Mouse (Mus musculus) lung, postnatal 14 days (tissue): ENCODE results near the gene Ubfd1.

Experiments
- DNase-seq: peaks from one replicate; pipeline ENCODE4 v3.0.0; 2021

The Ubfd1 gene

GRCm38 (mm10) chr7:122066945-122067516 lies at the start of gene Ubfd1, which contains the start of gene Ears2:
Ubfd1 (plus strand) TSS chr7:122067175.
Ears2 (minus strand) TSS chr7:122067263.
- DNase-seq: peak; percentile 95

- peak; percentile 6 for DNase-seq
These were observed 48.7 kb upstream of the Ubfd1 start for GRCm38 (mm10) chr7:122018247-122018646.

- no peak for DNase-seq
These were observed 48.0 kb upstream of the Ubfd1 start for GRCm38 (mm10) chr7:122018978-122019377.

DNA sequence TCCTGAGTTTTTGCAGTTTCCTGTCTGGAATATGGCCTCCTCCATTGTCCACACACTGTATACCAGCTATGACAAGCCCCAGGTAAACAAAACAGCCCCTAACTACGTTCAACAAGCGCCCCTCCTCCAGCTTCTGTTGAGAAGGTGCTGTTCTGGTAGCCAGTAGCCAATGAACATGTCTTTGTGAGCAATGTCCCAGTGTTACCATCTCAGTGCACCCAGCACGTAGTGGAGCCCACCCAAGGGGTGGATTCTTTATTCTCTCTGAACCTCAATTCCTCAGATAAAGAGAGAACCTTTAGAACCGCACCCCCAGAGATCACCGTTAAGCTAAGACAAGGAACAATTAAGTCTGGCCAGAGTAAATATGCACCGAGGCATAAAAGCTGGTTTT lies 46.7 kb upstream of the Ubfd1 start:
- DNase-seq: peak; percentile 3

DNA sequence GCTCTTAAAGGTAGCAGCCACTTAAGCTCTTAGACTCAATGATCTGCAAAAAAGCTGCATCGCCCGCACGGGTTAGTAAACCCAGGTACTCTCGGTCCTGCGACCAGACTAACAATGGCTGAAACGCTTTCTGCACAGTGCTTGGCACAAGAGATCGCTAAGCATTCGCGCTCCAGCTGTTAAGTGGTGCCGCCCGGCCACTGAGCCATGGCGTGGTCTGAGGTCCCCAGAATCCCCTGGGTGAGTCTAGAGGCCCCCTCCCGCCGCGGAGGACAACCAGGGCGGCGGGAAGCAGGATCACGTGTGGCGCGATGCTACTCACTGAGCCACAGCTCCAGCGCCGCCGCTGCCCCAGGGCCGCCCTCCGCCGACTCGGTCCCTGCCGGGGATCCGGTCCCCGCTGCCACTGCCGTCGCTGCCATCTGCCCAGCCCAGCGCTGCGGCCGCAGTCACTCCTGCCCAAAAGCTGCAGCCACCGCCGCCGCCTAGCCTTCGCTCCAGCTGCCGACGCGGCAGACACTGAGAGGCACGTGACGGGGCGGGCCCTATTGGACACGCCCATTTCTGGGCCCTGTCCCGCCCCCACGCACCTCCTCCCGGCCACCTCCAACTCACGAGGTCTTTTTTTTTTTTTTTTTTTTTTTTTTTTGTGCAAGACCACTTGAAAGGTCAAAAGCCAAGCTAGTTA lies 46.2 kb upstream of the Ubfd1 start, which contains the start of gene Gga2:
TSS of gene Gga2 (minus strand) at position 556 of the 688 bp plus-strand sequence.
- DNase-seq: peak; percentile 88

- no peak for DNase-seq
These were observed 44.8 kb upstream of the Ubfd1 start for GRCm38 (mm10) chr7:122022131-122022530.

GRCm38 (mm10) chr7:122033371-122033770 lies 33.6 kb upstream of the Ubfd1 start:
- DNase-seq: no peak

DNA sequence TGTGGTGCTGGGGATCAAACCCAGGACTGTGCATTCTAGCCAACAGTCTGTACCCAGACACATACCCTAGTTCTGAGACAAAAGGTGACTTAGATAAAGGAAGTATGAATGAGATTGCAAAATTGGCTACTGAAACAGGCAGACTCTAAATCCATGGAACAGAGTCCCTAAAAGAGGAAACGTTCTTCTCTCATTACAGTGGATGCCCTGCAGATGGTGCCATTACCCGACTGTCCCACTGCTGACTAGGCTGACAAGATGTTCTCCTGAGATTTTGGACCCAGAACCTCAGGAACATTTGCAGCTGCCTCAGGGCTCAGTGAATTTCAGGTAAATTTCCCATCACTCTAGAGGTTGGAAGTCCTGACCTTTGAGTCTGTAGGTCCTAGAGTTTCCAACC lies 32.6 kb upstream of the Ubfd1 start:
- peak; percentile 28 for DNase-seq

DNA sequence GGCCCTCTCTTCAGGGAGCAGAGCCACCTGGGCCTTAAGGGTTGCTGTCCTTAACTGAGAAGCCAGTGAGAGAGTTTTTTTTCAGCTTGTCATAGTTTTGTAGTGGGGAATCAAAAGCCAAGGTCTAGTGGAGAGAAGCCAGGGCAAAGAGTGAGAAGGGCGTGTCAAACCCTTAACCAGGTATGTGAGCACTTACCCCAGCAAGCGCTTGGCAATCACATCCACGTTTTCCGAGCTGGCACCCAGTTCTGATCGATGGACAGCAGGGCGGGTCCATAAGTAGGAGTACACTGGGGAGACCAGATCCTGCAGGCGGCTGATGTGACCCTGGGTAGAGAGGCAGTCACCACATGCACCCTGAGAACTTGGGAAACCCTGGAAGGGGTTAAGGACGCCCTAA lies 22.9 kb upstream of the Ubfd1 start:
- DNase-seq: peak; percentile 25

DNA sequence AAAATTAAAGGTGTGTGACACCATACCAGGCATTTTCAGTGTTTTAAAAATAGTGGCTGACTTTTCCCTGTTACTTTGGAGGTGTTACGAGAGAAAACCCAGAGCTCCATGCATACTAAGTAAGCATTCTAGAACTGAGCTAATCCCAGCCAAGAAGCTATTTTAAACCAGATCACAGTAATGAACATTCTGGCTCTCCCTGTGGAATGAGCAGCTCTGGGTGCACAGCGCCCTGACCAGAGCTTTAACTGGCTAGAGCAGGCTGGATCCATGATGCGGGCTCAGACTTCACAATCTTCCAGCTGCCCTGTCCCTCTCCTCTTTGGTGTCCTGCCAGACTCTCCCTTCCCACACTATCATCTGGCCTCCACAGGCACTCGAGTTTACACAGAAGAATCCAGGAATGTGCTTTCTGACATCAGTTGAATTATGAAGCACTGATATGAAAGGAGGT lies 21.8 kb upstream of the Ubfd1 start:
- DNase-seq: peak; percentile 34

GRCm38 (mm10) chr7:122045711-122046110 lies 21.3 kb upstream of the Ubfd1 start:
- no peak for DNase-seq

DNA sequence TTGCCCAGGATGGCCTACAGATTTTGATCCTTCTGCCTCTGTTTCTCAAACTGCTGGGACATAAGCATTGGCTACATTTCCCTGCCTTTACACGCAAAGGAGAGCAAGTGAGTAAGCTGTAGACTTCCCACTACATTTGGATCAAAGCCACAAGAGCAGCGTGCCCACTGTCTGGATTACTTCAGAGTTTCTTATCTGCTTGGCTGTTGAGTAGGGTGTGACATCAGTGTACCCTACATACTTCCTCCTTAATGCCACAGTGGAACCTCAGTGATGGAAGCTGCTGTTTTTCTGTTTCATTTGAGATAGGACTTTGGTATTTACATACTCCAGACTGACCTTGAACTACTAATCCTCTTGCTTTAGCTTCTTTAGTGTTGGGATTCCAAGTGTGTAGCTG lies 20.2 kb upstream of the Ubfd1 start:
- no peak for DNase-seq

DNA sequence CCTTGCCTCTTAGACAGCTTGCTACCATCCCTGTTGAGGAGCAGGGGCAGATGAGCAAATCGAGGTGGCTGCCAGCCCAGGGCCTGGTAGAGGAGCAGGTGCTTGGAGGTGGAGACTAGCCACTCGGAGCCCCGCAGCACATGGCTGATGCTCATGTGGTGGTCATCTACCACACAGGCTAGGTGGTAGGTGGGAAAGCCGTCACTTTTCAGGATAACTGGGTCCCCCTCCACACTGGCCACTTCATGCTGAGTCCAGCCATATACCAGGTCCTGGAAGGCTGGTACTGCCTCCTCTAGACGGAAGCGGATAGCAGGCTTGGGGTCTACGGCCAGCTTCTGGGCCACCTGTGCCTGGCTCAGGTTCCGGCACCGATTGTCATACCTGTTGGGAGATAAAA lies 18.8 kb upstream of the Ubfd1 start:
- no peak for DNase-seq

- no peak for DNase-seq
These were observed 16.1 kb upstream of the Ubfd1 start for GRCm38 (mm10) chr7:122050834-122051233.

DNA sequence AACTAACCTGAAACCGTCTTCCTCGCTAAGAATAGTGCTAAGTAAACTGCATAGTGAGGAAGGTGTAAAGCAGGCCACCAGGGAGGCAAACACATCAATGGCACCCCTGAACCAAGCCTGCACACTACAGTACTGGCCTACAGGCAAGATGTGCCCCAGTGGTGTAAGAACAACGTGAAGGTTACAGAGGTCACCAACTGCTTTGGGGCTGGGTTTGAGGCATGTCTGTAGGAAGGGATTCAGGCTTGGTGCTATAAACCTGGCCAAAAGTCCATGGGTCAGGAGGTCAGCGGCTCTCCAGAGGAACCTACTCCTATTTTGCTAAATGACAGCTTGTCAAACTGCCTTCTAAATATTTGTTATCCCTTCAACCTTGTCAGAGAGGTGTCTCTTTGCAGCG lies 10.3 kb upstream of the Ubfd1 start:
- no peak for DNase-seq

DNA sequence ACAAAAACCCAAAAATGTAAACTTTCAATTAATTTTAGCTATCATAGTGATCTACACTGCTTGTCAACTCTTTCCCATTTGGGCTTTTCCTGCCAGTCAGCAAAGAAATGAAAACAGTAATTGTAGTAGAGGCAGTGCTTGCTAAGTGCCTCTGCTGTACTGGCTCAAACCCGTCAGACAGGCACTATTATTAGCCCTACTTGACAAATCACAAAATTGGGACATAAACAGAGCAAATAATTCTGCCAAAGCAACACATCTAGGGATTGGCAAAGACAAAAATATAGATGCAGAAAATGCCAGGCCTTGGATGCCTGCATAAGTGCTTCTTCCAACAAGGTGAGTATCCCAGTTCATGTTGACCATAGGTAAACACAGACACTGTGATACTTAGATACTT lies 1.3 kb upstream of the Ubfd1 start:
- no peak for DNase-seq

- no peak for DNase-seq
These were observed 652 bp upstream of the Ubfd1 start for GRCm38 (mm10) chr7:122066102-122066944.

DNA sequence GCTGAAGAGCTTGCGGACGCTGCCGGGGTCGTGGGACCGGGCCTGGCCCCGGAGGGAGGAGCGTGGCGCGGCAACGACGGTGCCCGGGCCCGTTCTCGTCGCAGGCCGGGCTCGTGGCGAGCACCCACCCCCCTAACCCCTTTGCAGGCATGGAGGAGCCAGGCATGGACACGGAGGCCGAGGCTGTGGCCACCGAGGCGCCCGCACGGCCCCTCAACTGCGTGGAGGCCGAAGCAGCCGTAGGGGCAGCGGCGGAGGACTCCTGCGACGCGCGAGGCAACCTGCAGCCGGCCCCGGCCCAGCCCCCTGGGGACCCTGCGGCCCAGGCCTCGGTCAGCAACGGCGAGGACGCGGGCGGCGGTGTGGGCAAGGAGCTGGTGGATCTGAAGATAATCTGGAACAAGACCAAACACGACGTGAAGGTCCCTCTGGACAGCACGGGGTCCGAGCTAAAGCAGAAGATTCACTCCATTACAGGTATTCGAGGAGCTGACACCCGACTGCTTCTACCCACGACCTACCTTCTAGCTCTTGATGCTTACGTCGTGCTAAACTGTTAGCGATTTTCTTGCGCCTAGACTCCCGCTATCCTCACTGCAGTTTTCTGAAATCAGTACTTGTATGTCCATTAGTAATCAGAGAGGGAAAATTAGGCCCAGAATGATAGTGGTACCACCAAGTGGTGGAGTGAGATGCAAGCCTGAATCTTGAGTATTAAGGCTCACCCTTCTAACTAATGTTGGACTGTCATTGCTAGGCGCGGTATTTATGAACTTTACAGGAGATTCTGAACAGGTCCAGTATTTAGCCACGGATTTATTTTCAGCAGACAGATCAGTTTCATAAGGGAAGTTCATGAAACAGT lies 774 bp downstream of the Ubfd1 start:
- no peak for DNase-seq

DNA sequence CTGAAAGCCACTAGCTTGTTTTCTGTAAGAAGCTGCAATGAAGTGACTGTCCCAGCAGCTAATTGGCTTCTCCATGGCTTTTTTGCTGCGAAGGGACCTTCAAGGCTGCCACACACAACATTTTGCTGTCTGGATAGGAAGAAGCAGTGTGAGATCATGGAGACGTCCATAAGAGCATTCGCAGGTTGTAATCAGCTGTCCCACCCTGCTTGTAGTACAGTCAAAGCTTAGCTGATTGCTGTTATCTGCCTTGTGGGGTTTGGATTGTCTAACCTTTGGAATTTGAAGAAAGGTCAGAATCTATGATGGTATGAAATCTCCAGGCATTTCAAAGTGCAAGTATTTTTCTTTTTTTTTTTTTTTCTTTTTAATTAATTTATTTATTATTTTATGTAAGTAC lies 7.4 kb downstream of the Ubfd1 start:
- DNase-seq: no peak

DNA sequence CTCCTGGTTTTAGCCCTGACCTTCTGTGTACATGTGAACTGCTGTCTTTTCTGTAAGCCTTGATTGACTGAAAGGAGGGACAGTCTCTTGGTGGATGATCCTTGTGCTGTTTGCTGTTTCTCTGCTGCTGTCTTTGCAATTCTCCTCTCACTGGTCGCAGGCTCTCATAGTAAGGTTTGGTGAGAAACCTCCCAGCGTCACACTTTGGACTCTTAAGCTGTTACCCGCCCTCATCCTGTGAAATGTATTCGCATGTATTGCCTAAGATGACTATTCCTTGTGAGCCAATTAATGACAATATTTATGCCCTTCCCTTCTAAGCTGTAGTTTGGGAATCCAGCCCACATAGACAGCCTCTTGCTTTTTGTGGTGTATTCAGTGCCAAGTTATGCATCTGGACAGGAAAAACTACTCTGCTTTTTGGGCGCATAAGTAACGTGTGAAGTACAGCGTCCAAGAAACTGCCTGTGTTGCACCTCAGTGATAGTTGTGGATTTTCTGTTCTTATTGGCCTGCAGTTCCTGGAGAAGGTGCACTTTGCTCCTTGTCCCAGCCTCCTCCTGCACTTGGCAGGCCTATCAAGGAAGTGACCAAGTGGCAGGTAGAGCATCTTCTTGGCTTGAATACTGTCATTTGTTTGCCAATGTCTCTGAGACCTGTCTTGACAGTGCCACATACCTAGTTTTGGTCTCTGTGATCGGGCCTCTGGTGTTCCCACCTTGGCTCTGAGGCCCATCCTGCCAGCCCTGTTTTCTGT lies 13.0 kb downstream of the Ubfd1 start:
- no peak for DNase-seq

DNA sequence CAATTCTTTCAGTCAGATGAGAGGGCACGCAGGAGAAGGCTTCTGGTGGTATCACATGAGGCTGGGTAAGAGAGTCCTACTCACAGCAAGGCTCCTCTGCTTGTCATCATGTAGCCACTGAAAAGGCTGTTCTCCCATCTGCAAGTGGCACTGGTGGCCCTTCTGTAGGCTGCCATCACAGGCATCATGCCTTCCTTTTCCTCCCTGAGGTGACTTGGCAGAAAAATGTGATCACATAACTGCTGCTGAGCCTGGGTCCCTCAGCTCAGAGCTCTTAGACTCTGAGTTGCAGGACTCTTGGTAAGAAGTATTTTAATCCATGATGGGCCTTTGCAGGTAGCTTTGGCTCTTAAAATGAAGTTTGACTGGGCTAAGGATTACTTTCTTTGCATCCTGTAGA lies 14.1 kb downstream of the Ubfd1 start:
- no peak for DNase-seq
